Mouse (Mus musculus) heart, embryonic 10.5 days (tissue): ENCODE measurements around the gene 1700067K01Rik. TPM values are rescaled to one million over a fixed set of nuclear protein-coding genes. Genes with fewer than 3 reads are reported as not detected.

Experiments
- DNase-seq: peaks from one replicate; pipeline ENCODE4 v3.0.0-alpha.2; 2017; ENCODE audit warnings: low spot score
- H3K27ac ChIP-seq: fragments of 300-500 bp; sonication (generic); 2 replicates; pipeline ENCODE4 v1.5.1; 2016; ENCODE audit warnings: mild to moderate bottlenecking
- H3K27me3 ChIP-seq: fragments of 300-500 bp; sonication (generic); 2 replicates; pipeline ENCODE4 v1.6.1; 2016; ENCODE audit warnings: mild to moderate bottlenecking; ENCODE audit not compliant: poor library complexity, insufficient read depth, severe bottlenecking
- H3K36me3 ChIP-seq: fragments of 300-500 bp; sonication (generic); 2 replicates; pipeline ENCODE4 v1.6.1; 2016; ENCODE audit warnings: mild to moderate bottlenecking, moderate library complexity
- H3K4me1 ChIP-seq: fragments of 300-500 bp; sonication (generic); 2 replicates; pipeline ENCODE4 v1.6.1; 2016; ENCODE audit warnings: mild to moderate bottlenecking
- H3K4me3 ChIP-seq: fragments of 300-500 bp; sonication (generic); 2 replicates; pipeline ENCODE4 v1.5.1; 2016; ENCODE audit warnings: mild to moderate bottlenecking, moderate library complexity
- H3K9me3 ChIP-seq: fragments of 300-500 bp; sonication (generic); 2 replicates; pipeline ENCODE4 v1.6.1; 2016; ENCODE audit warnings: mild to moderate bottlenecking, moderate library complexity
- whole genome bisulfite sequencing: fragments of 180-500 bp; shearing (Covaris S2); methylation state at CpG from one replicate; pipeline ENCODE4 v1.1.7; 2016; 5-methylcytosine and 5-hydroxymethylcytosine counted together
- polyA plus RNA-seq: library from polyadenylated mRNA; unstranded; fragments of >200 nt; fragmentation: Nextera tagmentation; extraction: Ambion mirVana; gene quantifications from 2 replicates; pipeline ENCODE4 v1.2.1, GENCODE M21; 2016

Gene 1700067K01Rik
- 0.27 and 0.95 TPM in 2 replicates for polyA plus RNA-seq

DNA sequence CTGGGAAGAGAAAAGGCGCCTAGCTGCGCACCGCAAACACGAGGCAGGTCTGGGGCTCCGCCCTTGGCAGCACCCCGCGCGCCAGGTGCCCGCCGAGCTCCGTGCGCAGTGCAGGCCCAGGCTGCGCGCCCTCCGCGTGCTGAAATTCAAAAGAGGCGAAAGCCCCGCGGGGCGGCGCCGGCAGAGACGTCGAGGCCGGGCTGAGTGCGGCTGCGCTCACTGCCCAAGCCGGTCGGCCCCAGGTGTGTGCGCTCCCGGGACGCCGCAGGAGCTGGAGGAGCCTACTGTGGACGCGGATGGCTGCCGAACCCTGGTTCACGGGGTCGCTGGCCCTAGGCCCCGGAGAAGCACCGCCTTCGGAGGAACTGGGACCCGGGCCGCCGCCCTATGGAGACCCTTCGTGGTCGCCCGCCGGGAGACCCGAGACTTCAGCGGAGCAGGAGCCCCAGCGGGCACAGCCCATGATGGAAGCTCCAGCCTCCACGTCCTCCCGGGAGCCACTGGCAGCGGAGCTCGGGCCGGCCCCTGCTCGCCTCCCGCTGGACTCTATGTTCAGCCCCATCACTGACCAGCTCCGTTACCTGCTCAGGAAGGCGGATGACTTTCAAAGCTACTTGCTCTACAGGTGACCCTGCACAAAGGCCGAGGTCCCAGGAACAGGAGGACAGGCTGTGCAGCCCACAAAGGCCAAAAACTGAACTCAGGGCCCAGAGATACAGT is at the start of gene 1700067K01Rik:
TSS of gene 1700067K01Rik (plus strand) at position 222 of the 720 bp plus-strand sequence.
- H3K9me3 ChIP-seq: no peaks in the 10 kb centered on the region
- H3K36me3 ChIP-seq: peaks cover 37% of the 10 kb centered on the region
- H3K4me3 ChIP-seq: peak within 1 kb of the TSS; percentile 48
- peaks cover 43% of the 10 kb centered on the region for H3K27me3 ChIP-seq
- peak within 1 kb of the TSS; percentile 56 for H3K27ac ChIP-seq
- H3K4me1 ChIP-seq: peaks cover 45% of the 10 kb centered on the region
- 30% methylated on average over 61 of the region's 61 CpGs for WGBS
- DNase-seq: peak; percentile 75

GRCm38 (mm10) chr8:83954749-83955105 is 46.6 kb upstream of the 1700067K01Rik start:
- Histone ChIP-seq H3K9me3 (no peaks in the 10 kb centered on the region), H3K4me3 (peak overlapping the region; percentile 82), H3K4me1 (peaks cover 20% of the 10 kb centered on the region), H3K27me3 (no peaks in the 10 kb centered on the region), H3K36me3 (no peaks in the 10 kb centered on the region), H3K27ac (peak overlapping the region; percentile 68)
- WGBS: 2% methylated on average over 14 of the region's 14 CpGs
- DNase-seq: no peak

- Histone ChIP-seq H3K4me1 (peaks cover 20% of the 10 kb centered on the region), H3K27me3 (no peaks in the 10 kb centered on the region), H3K27ac (peak within 1 kb of the TSS; percentile 86), H3K9me3 (no peaks in the 10 kb centered on the region), H3K36me3 (no peaks in the 10 kb centered on the region), H3K4me3 (peak within 1 kb of the TSS; percentile 82)
- under 1% methylated on average over 75 of the region's 75 CpGs for WGBS
- peak; percentile 99 for DNase-seq
Observed at GRCm38 (mm10) chr8:83955106-83955957, 46.0 kb upstream of the 1700067K01Rik start, which contains the start of the genes Gm10644 and Asf1b. TSS of gene Gm10644 (minus strand) at chr8:83955205. TSS of gene Asf1b (plus strand) at chr8:83955507.

DNA sequence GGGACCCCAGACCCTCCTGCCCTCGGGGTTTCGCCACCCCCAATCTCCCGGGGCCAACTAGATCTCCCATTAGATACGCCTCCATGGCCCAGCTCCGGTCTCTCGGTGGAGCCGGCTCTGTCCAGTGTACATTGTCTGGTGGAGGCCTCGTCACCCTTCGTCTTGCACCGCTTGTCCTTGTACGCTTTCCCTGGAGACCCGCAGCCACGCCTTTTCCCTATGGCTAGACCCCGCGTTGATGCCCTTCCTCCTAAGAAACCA is 45.4 kb upstream of the 1700067K01Rik start:
- Histone ChIP-seq H3K4me3 (peak overlapping the region; percentile 82), H3K27me3 (no peaks in the 10 kb centered on the region), H3K9me3 (no peaks in the 10 kb centered on the region), H3K27ac (peak overlapping the region; percentile 86), H3K36me3 (no peaks in the 10 kb centered on the region), H3K4me1 (peaks cover 20% of the 10 kb centered on the region)
- 3% methylated on average over 15 of the region's 15 CpGs for WGBS
- no peak for DNase-seq

DNA sequence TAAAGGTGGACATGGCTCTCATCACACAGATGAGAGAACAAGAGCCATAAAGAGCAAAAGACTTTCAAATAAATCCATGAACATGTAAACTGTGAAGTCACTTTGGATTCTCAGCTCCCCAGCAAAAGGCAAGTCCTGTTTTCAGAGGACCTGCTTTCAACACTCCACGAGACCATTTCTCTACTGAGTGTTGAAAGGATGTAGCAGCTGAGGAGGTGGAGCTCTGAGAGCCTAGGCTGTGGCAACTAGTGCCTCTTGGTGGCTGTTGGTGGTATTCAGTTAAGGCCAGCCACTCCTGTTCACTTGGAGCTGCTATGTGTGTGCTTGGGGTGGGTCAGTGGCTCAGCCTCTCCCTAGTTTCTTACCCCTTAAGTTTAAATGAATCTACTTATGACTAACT is 44.5 kb upstream of the 1700067K01Rik start:
- Histone ChIP-seq H3K4me1 (peaks cover 20% of the 10 kb centered on the region), H3K9me3 (no peaks in the 10 kb centered on the region), H3K4me3 (peak overlapping the region; percentile 82), H3K27me3 (no peaks in the 10 kb centered on the region), H3K27ac (no peak overlapping the region), H3K36me3 (no peaks in the 10 kb centered on the region)
- WGBS: 17% methylated on average over 1 of the region's 1 CpGs
- no peak for DNase-seq

- 87% methylated on average over 5 of the region's 5 CpGs for WGBS
- H3K9me3 ChIP-seq: no peaks in the 10 kb centered on the region
- peaks cover 45% of the 10 kb centered on the region for H3K36me3 ChIP-seq
- no peaks in the 10 kb centered on the region for H3K4me1 ChIP-seq
- no peak for DNase-seq
- no peaks in the 10 kb centered on the region for H3K27me3 ChIP-seq
- no peak overlapping the region for H3K27ac ChIP-seq
- no peak overlapping the region for H3K4me3 ChIP-seq
Observed at GRCm38 (mm10) chr8:83964015-83964765, 37.1 kb upstream of the 1700067K01Rik start.

- H3K36me3 ChIP-seq: peaks cover 55% of the 10 kb centered on the region
- DNase-seq: no peak
- WGBS: 91% methylated on average over 7 of the region's 7 CpGs
Observed at GRCm38 (mm10) chr8:83967701-83968100, 33.6 kb upstream of the 1700067K01Rik start.

DNA sequence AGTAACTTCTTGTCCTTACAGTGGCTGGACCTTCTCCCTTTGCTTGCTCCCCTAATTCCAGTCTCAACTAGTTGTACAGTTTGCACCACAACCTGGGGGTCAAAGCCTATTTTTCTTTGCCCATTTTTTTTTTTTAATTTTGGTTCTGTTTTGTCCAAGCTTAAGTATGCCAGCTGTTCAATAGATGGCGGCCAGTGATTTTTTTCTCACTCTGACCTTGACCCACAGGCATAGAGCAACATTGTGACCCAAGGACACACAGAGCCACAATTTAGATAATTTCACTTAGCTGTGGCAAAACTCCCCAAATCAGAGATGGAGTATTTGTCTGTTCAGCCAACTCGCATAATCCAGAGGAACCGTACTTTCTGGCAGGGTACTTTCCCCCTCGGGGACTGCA is 30.2 kb upstream of the 1700067K01Rik start:
- Histone ChIP-seq H3K27me3 (no peaks in the 10 kb centered on the region), H3K36me3 (peaks cover 37% of the 10 kb centered on the region), H3K9me3 (no peaks in the 10 kb centered on the region), H3K4me1 (peaks cover 29% of the 10 kb centered on the region), H3K27ac (no peak overlapping the region), H3K4me3 (no peak overlapping the region)
- 89% methylated on average over 4 of the region's 4 CpGs for WGBS
- no peak for DNase-seq

More at GRCm38 (mm10) chr8:83967701-83968100, 33.6 kb upstream of the 1700067K01Rik start:
- H3K27me3 ChIP-seq: no peaks in the 10 kb centered on the region
- no peaks in the 10 kb centered on the region for H3K9me3 ChIP-seq
- no peak overlapping the region for H3K4me3 ChIP-seq
- H3K27ac ChIP-seq: no peak overlapping the region
- peaks cover 11% of the 10 kb centered on the region for H3K4me1 ChIP-seq

DNA sequence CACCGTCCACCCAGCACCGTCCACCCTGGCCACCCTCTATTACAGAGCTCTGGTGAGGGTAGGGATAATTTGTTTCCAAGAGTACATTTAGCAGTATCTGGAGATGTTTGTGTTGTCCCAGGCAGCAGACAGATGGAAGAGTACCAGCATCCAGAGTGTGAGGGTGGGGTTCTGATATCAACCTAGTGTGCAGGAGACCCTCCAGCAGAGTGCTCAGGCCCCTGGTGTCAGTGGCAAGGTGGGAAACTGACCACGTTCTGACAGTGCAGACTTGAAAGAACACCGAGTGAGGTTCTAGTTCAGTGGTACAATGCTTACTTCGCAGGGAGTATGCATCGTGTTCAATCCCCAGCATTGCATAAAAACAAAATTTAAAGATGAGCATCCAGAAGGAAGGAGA is 29.6 kb upstream of the 1700067K01Rik start:
- peak overlapping the region; percentile 94 for H3K4me3 ChIP-seq
- peaks cover 34% of the 10 kb centered on the region for H3K36me3 ChIP-seq
- peak overlapping the region; percentile 94; the same call in 1 of the 2 replicates for H3K27ac ChIP-seq
- peaks cover 34% of the 10 kb centered on the region for H3K4me1 ChIP-seq
- H3K27me3 ChIP-seq: no peaks in the 10 kb centered on the region
- DNase-seq: no peak
- no peaks in the 10 kb centered on the region for H3K9me3 ChIP-seq
- 71% methylated on average over 6 of the region's 6 CpGs for WGBS

GRCm38 (mm10) chr8:83972150-83973120 is 28.9 kb upstream of the 1700067K01Rik start, which contains the start of gene Prkaca:
TSS of gene Prkaca (plus strand) at chr8:83972993.
- H3K4me1 ChIP-seq: peaks cover 42% of the 10 kb centered on the region
- H3K4me3 ChIP-seq: peak within 1 kb of the TSS; percentile 94
- WGBS: under 1% methylated on average over 82 of the region's 94 CpGs
- H3K9me3 ChIP-seq: no peaks in the 10 kb centered on the region
- peak within 1 kb of the TSS; percentile 94 for H3K27ac ChIP-seq
- H3K27me3 ChIP-seq: no peaks in the 10 kb centered on the region
- peaks cover 26% of the 10 kb centered on the region for H3K36me3 ChIP-seq
- DNase-seq: peak; percentile 100

DNA sequence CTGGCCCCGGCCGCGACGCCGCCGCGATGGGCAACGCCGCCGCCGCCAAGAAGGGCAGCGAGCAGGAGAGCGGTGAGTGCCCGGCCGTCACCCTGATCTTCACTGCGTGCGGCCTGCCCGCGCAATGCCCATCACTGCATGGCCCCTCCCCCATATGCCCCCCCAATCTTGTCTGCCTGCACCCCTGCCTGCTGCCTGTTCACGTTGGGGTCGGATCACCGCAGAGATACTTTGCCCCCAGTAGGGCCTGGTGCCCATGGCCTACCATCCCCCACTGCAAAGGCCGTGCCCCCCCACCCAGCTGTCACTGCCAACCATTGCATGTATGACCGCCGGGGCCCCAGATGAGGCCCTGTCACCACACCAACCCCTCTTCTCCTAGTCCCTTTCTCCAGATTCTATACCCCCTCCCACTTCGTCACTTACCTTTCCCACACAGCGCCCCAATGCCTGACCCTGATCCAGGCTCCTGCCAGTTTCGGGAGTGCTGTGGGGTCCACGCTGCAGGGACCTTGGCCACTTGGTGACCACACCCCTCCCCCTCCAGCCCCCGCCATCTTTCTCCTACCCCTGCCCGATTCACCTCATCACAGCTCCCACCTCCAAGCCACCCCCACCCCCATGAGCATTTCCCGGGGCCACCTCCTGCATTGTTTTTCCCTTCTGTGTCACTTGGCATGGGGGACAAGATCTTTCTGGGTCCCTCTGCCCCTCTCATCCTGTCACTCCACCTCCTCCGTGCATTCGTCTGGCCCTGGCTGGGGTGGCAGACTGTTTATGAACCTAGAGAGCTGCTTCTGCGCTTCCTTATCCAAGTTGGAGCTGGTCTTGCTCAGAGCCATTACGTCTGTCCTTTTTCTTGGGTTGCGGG is 27.9 kb upstream of the 1700067K01Rik start:
- Histone ChIP-seq H3K4me1 (peaks cover 51% of the 10 kb centered on the region), H3K4me3 (peak overlapping the region; percentile 94), H3K27me3 (no peaks in the 10 kb centered on the region), H3K9me3 (no peaks in the 10 kb centered on the region), H3K36me3 (peaks cover 20% of the 10 kb centered on the region), H3K27ac (peak overlapping the region; percentile 94)
- no peak for DNase-seq
- 2% methylated on average over 36 of the region's 37 CpGs for WGBS
